Mouse (Mus musculus) forebrain, embryonic 15.5 days (tissue): ENCODE measurements at regions not wholly inside any gene's neighbourhood (a gene's known extent, or its start where the extent isn't known, plus 50 kb on each side); places are given as distances from the start of the nearest gene placed in this dataset. TPM values are rescaled to one million over a fixed set of nuclear protein-coding genes. Genes with fewer than 3 reads are reported as not detected.

Experiments
- ATAC-seq: fragments of 200-750 bp; cut with Nextera tagmentation; replicated peaks from 2 replicates; pipeline ENCODE4 v1.8.0; 2017; ENCODE audit warnings: mild to moderate bottlenecking, moderate TSS enrichment, moderate library complexity
- H3K27ac ChIP-seq: fragments of 300-500 bp; sonication (generic); replicated peaks from 2 replicates; pipeline ENCODE4 v1.5.1; 2015; ENCODE audit warnings: mild to moderate bottlenecking, inconsistent platforms
- H3K27me3 ChIP-seq: fragments of 300-500 bp; sonication (generic); 2 replicates; pipeline ENCODE4 v1.6.1; 2015; ENCODE audit warnings: inconsistent platforms
- H3K36me3 ChIP-seq: fragments of 300-500 bp; sonication (generic); 2 replicates; pipeline ENCODE4 v1.6.1; 2015; ENCODE audit warnings: mild to moderate bottlenecking, inconsistent platforms
- H3K4me1 ChIP-seq: fragments of 300-500 bp; sonication (generic); 2 replicates; pipeline ENCODE4 v1.6.1; 2015; ENCODE audit warnings: inconsistent platforms
- H3K4me2 ChIP-seq: fragments of 300-500 bp; sonication (generic); replicated peaks from 2 replicates; pipeline ENCODE4 v1.6.1; 2015; ENCODE audit warnings: mild to moderate bottlenecking, inconsistent platforms
- H3K4me3 ChIP-seq: fragments of 300-500 bp; sonication (generic); 2 replicates; pipeline ENCODE4 v1.5.1; 2015; ENCODE audit warnings: mild to moderate bottlenecking, inconsistent platforms
- H3K9ac ChIP-seq: fragments of 300-500 bp; sonication (generic); replicated peaks from 2 replicates; pipeline ENCODE4 v1.6.1; 2015; ENCODE audit warnings: mild to moderate bottlenecking, inconsistent platforms
- H3K9me3 ChIP-seq: fragments of 300-500 bp; sonication (generic); 2 replicates; pipeline ENCODE4 v1.6.1; 2016; ENCODE audit warnings: inconsistent platforms
- WGBS: fragments of 180-500 bp; shearing (Covaris S2); methylation state at CpG from one replicate; pipeline ENCODE4 v1.1.7; 2015; ENCODE audit warnings: mixed read lengths; 5-methylcytosine and 5-hydroxymethylcytosine counted together
- microRNA-seq: library from miRNA; unstranded; fragments of <30 nt; microRNA quantifications from one replicate; pipeline ENCODE4, GENCODE M21; 2016

- Histone ChIP-seq H3K9ac (no peak overlapping the region), H3K36me3 (no peaks in the 10 kb centered on the region), H3K4me3 (no peak overlapping the region), H3K4me1 (no peaks in the 10 kb centered on the region), H3K4me2 (no peak overlapping the region), H3K27ac (no peak overlapping the region), H3K27me3 (no peaks in the 10 kb centered on the region), H3K9me3 (no peaks in the 10 kb centered on the region)
- 94% methylated on average over 2 of the region's 2 CpGs for WGBS
- no peak for ATAC-seq
Measured at GRCm38 (mm10) chr12:35216725-35217124, 169.7 kb downstream of the Snx13 start.

- no peak overlapping the region for H3K4me2 ChIP-seq
- no peaks in the 10 kb centered on the region for H3K9me3 ChIP-seq
- no peak for ATAC-seq
- no peak overlapping the region for H3K9ac ChIP-seq
- no peaks in the 10 kb centered on the region for H3K36me3 ChIP-seq
- no peaks in the 10 kb centered on the region for H3K27me3 ChIP-seq
- H3K4me1 ChIP-seq, result no peaks in the 10 kb centered on the region
- no peak overlapping the region for H3K27ac ChIP-seq
- no peak overlapping the region for H3K4me3 ChIP-seq
Measured at GRCm38 (mm10) chr12:35209399-35209798, 162.4 kb downstream of the Snx13 start.

- Histone ChIP-seq H3K36me3 (no peaks in the 10 kb centered on the region), H3K9ac (no peak overlapping the region), H3K27ac (no peak overlapping the region), H3K4me3 (no peak overlapping the region), H3K4me2 (no peak overlapping the region), H3K4me1 (no peaks in the 10 kb centered on the region), H3K9me3 (no peaks in the 10 kb centered on the region), H3K27me3 (no peaks in the 10 kb centered on the region)
- ATAC-seq, result no peak
- 76% methylated on average over 3 of the region's 3 CpGs for WGBS
Measured at GRCm38 (mm10) chr12:35207605-35208004, 160.6 kb downstream of the Snx13 start.

- Histone ChIP-seq H3K9me3 (no peaks in the 10 kb centered on the region), H3K4me2 (no peak overlapping the region), H3K27ac (no peak overlapping the region), H3K27me3 (no peaks in the 10 kb centered on the region), H3K4me3 (no peak overlapping the region), H3K36me3 (no peaks in the 10 kb centered on the region), H3K4me1 (no peaks in the 10 kb centered on the region), H3K9ac (no peak overlapping the region)
- 0 out of 2 replicates have a peak, but pooled peaks have one; percentile 29 for ATAC-seq
- 64% methylated on average over 1 of the region's 1 CpGs for WGBS
Measured at GRCm38 (mm10) chr12:35203398-35203797, 156.4 kb downstream of the Snx13 start.

- Histone ChIP-seq H3K36me3 (no peaks in the 10 kb centered on the region), H3K9me3 (no peaks in the 10 kb centered on the region), H3K4me3 (no peak overlapping the region), H3K4me2 (no peak overlapping the region), H3K27me3 (no peaks in the 10 kb centered on the region), H3K4me1 (no peaks in the 10 kb centered on the region), H3K27ac (no peak overlapping the region), H3K9ac (no peak overlapping the region)
- 59% methylated on average over 5 of the region's 5 CpGs for WGBS
- no peak for ATAC-seq
Measured at GRCm38 (mm10) chr12:35200110-35200509, 153.1 kb downstream of the Snx13 start.

Small RNA genes lying in the stretch of these regions (microRNA-seq; reads per million reads assigned to microRNA genes)
- not detected for gene Gm44396
